Mouse (Mus musculus): Measurements from ENCODE around the gene B4galnt1. TPM values are rescaled to one million over a fixed set of nuclear protein-coding genes. Genes with fewer than 3 reads are reported as not detected.

Gene B4galnt1
- polyA plus RNA-seq, 1 experiment from 2014 or later, result 6.2 TPM

- H3K4me2 ChIP-seq (replicated peaks), result no peak overlapping the region
- H3K36me3 ChIP-seq, result no peaks in the 10 kb centered on the region
- H3K9ac ChIP-seq, result no peak overlapping the region
- H3K27ac ChIP-seq, result no peak overlapping the region
- no peaks in the 10 kb centered on the region for H3K9me3 ChIP-seq
- peaks cover 67% of the 10 kb centered on the region for H3K27me3 ChIP-seq
- H3K4me3 ChIP-seq, result no peak overlapping the region
- ATAC-seq (ENCODE audit: insufficient number of reproducible peaks, insufficient read depth, low FRiP score, low TSS enrichment), result no peak
- WGBS, result 81% methylated on average over 16 of the region's 16 CpGs
- H3K4me1 ChIP-seq, result peaks cover 26% of the 10 kb centered on the region
Measured at GRCm38 (mm10) chr10:127173148-127174065, 8.4 kb downstream of the B4galnt1 start.

GRCm38 (mm10) chr10:127174170-127174569, 9.1 kb downstream of the B4galnt1 start:
- Histone ChIP-seq H3K9ac (no peak overlapping the region), H3K4me1 (peaks cover 29% of the 10 kb centered on the region), H3K36me3 (no peaks in the 10 kb centered on the region), H3K4me3 (no peak overlapping the region), H3K27me3 (peaks cover 66% of the 10 kb centered on the region), H3K27ac (no peak overlapping the region), H3K9me3 (no peaks in the 10 kb centered on the region), H3K4me2 (replicated peaks) (no peak overlapping the region)
- ATAC-seq (ENCODE audit: insufficient number of reproducible peaks, insufficient read depth, low FRiP score, low TSS enrichment), result no peak
- 86% methylated on average over 7 of the region's 7 CpGs for WGBS

GRCm38 (mm10) chr10:127176228-127176627, 11.2 kb downstream of the B4galnt1 start:
- 32% methylated on average over 3 of the region's 3 CpGs for WGBS
- Histone ChIP-seq H3K9me3 (no peaks in the 10 kb centered on the region), H3K27me3 (peaks cover 66% of the 10 kb centered on the region), H3K4me2 (replicated peaks) (no peak overlapping the region), H3K4me1 (peaks cover 29% of the 10 kb centered on the region), H3K36me3 (no peaks in the 10 kb centered on the region), H3K4me3 (no peak overlapping the region), H3K9ac (no peak overlapping the region), H3K27ac (no peak overlapping the region)
- no peak for ATAC-seq (ENCODE audit: insufficient number of reproducible peaks, insufficient read depth, low FRiP score, low TSS enrichment)

GRCm38 (mm10) chr10:127176756-127177155, 11.7 kb downstream of the B4galnt1 start:
- 6% methylated on average over 7 of the region's 7 CpGs for WGBS
- peaks cover 66% of the 10 kb centered on the region for H3K27me3 ChIP-seq
- H3K4me3 ChIP-seq, result no peak overlapping the region
- no peak for ATAC-seq (ENCODE audit: insufficient number of reproducible peaks, insufficient read depth, low FRiP score, low TSS enrichment)
- H3K36me3 ChIP-seq, result no peaks in the 10 kb centered on the region
- H3K4me2 ChIP-seq (replicated peaks), result no peak overlapping the region
- peaks cover 29% of the 10 kb centered on the region for H3K4me1 ChIP-seq
- H3K27ac ChIP-seq, result no peak overlapping the region
- no peak overlapping the region for H3K9ac ChIP-seq
- no peaks in the 10 kb centered on the region for H3K9me3 ChIP-seq

- H3K9me3 ChIP-seq, result no peaks in the 10 kb centered on the region
- peak overlapping the region; percentile 44 for H3K4me2 ChIP-seq (replicated peaks)
- WGBS, result 23% methylated on average over 9 of the region's 9 CpGs
- peaks cover 63% of the 10 kb centered on the region for H3K27me3 ChIP-seq
- H3K4me3 ChIP-seq, result no peak overlapping the region
- H3K9ac ChIP-seq, result no peak overlapping the region
- peaks cover 29% of the 10 kb centered on the region for H3K4me1 ChIP-seq
- ATAC-seq (ENCODE audit: insufficient number of reproducible peaks, insufficient read depth, low FRiP score, low TSS enrichment), result no peak
- H3K27ac ChIP-seq, result no peak overlapping the region
- no peaks in the 10 kb centered on the region for H3K36me3 ChIP-seq
Measured at GRCm38 (mm10) chr10:127177235-127177634, 12.2 kb downstream of the B4galnt1 start.

GRCm38 (mm10) chr10:127177719-127178118, 12.7 kb downstream of the B4galnt1 start:
- Histone ChIP-seq H3K4me2 (replicated peaks) (peak overlapping the region; percentile 44), H3K36me3 (peaks cover 2% of the 10 kb centered on the region; the same call in 1 of the 2 replicates), H3K9ac (no peak overlapping the region), H3K4me3 (peak overlapping the region; percentile 19), H3K27me3 (peaks cover 63% of the 10 kb centered on the region), H3K27ac (no peak overlapping the region), H3K9me3 (no peaks in the 10 kb centered on the region), H3K4me1 (peaks cover 29% of the 10 kb centered on the region)
- ATAC-seq (ENCODE audit: insufficient number of reproducible peaks, insufficient read depth, low FRiP score, low TSS enrichment), result no peak
- WGBS, result 1% methylated on average over 23 of the region's 23 CpGs

- Histone ChIP-seq H3K27me3 (peaks cover 58% of the 10 kb centered on the region), H3K4me2 (replicated peaks) (peak overlapping the region; percentile 44), H3K9ac (no peak overlapping the region), H3K4me1 (peaks cover 29% of the 10 kb centered on the region), H3K4me3 (peak overlapping the region; percentile 19), H3K27ac (no peak overlapping the region), H3K36me3 (peaks cover 9% of the 10 kb centered on the region; the same call in 1 of the 2 replicates), H3K9me3 (no peaks in the 10 kb centered on the region)
- ATAC-seq (ENCODE audit: insufficient number of reproducible peaks, insufficient read depth, low FRiP score, low TSS enrichment), result no peak
- 4% methylated on average over 41 of the region's 41 CpGs for WGBS
Measured at GRCm38 (mm10) chr10:127178286-127179027, 13.4 kb downstream of the B4galnt1 start.

GRCm38 (mm10) chr10:127179871-127180694, 15.1 kb downstream of the B4galnt1 start, which contains the start of gene Slc26a10:
TSS of gene Slc26a10 (minus strand) at chr10:127180645.
- Histone ChIP-seq H3K4me1 (peaks cover 44% of the 10 kb centered on the region), H3K36me3 (peaks cover 14% of the 10 kb centered on the region), H3K4me2 (replicated peaks) (peak within 1 kb of the TSS; percentile 45), H3K27me3 (peaks cover 58% of the 10 kb centered on the region), H3K9me3 (no peaks in the 10 kb centered on the region), H3K27ac (no peak within 1 kb of the TSS), H3K9ac (peak within 1 kb of the TSS; percentile 39), H3K4me3 (peak within 1 kb of the TSS; percentile 22)
- 2% methylated on average over 34 of the region's 34 CpGs for WGBS
- ATAC-seq (ENCODE audit: insufficient number of reproducible peaks, insufficient read depth, low FRiP score, low TSS enrichment), result 0 out of 2 replicates have a peak, but pooled peaks have one; percentile 19

- Histone ChIP-seq H3K36me3 (peaks cover 20% of the 10 kb centered on the region), H3K4me3 (peak overlapping the region; percentile 22; the same call in 1 of the 2 replicates), H3K9ac (no peak overlapping the region), H3K27me3 (peaks cover 58% of the 10 kb centered on the region), H3K4me2 (replicated peaks) (peak overlapping the region; percentile 45; the same call in 1 of the 2 replicates), H3K4me1 (peaks cover 46% of the 10 kb centered on the region), H3K27ac (no peak overlapping the region), H3K9me3 (no peaks in the 10 kb centered on the region)
- no peak for ATAC-seq (ENCODE audit: insufficient number of reproducible peaks, insufficient read depth, low FRiP score, low TSS enrichment)
- WGBS, result 13% methylated on average over 3 of the region's 3 CpGs
Measured at GRCm38 (mm10) chr10:127180695-127181047, 15.6 kb downstream of the B4galnt1 start.

- no peak for ATAC-seq (ENCODE audit: insufficient number of reproducible peaks, insufficient read depth, low FRiP score, low TSS enrichment)
- H3K9me3 ChIP-seq, result no peaks in the 10 kb centered on the region
- no peak overlapping the region for H3K27ac ChIP-seq
- H3K4me2 ChIP-seq (replicated peaks), result no peak overlapping the region
- H3K9ac ChIP-seq, result no peak overlapping the region
- no peak overlapping the region for H3K4me3 ChIP-seq
- peaks cover 46% of the 10 kb centered on the region for H3K4me1 ChIP-seq
- H3K36me3 ChIP-seq, result peaks cover 26% of the 10 kb centered on the region
- peaks cover 51% of the 10 kb centered on the region for H3K27me3 ChIP-seq
- WGBS, result 71% methylated on average over 6 of the region's 6 CpGs
Measured at GRCm38 (mm10) chr10:127181566-127181965, 16.5 kb downstream of the B4galnt1 start.

- H3K36me3 ChIP-seq, result peaks cover 32% of the 10 kb centered on the region
- WGBS, result 90% methylated on average over 4 of the region's 4 CpGs
- no peak overlapping the region for H3K9ac ChIP-seq
- no peak for ATAC-seq (ENCODE audit: insufficient number of reproducible peaks, insufficient read depth, low FRiP score, low TSS enrichment)
- peaks cover 42% of the 10 kb centered on the region for H3K27me3 ChIP-seq
- H3K4me1 ChIP-seq, result peaks cover 44% of the 10 kb centered on the region
- H3K4me3 ChIP-seq, result no peak overlapping the region
- no peak overlapping the region for H3K27ac ChIP-seq
- no peak overlapping the region for H3K4me2 ChIP-seq (replicated peaks)
- H3K9me3 ChIP-seq, result no peaks in the 10 kb centered on the region
Measured at GRCm38 (mm10) chr10:127182624-127183023, 17.6 kb downstream of the B4galnt1 start.
